Mouse (Mus musculus) lung, adult 2 months (tissue): Measurements from ENCODE around the gene Doc2g. TPM values are rescaled to one million over a fixed set of nuclear protein-coding genes. Genes with fewer than 3 reads are reported as not detected.

Experiments used
- DNase-seq: peaks from one replicate; pipeline ENCODE4 v3.0.0; 2022
- H3K4me1 ChIP-seq: fragments of 200-500 bp; 2 replicates; pipeline ENCODE4 v1.6.1; 2011; ENCODE audit warnings: low read length; ENCODE audit not compliant: control insufficient read depth, insufficient read depth
- H3K4me3 ChIP-seq: fragments of 200-500 bp; replicated peaks from 2 replicates; pipeline ENCODE3; 2011; ENCODE audit warnings: low read depth, mild to moderate bottlenecking, control low read depth, low read length; ENCODE audit errors: extremely low read depth
- CTCF ChIP-seq: fragments of 200-500 bp; IDR thresholded peaks from 2 replicates; pipeline ENCODE4 v1.5.1; 2011; ENCODE audit warnings: mild to moderate bottlenecking, low read length, control low read depth; ENCODE audit not compliant: insufficient read depth
- POLR2A ChIP-seq: fragments of 200-500 bp; IDR thresholded peaks from 2 replicates; pipeline ENCODE4 v1.6.1; 2011; ENCODE audit warnings: low read depth, mild to moderate bottlenecking, control low read depth, low read length, borderline replicate concordance; ENCODE audit errors: extremely low read depth
- WGBS: fragments of 180-500 bp; shearing (Covaris S2); methylation state at CpG from one replicate; pipeline ENCODE4 v1.1.7; 2018; 5-methylcytosine and 5-hydroxymethylcytosine counted together
- polyA plus RNA-seq: library from polyadenylated mRNA; depleted of rRNA; stranded (reverse); fragments of >200 nt; gene quantifications from 2 replicates; pipeline ENCODE4 v1.2.3, GENCODE M21; 2012

The Doc2g gene
- polyA plus RNA-seq, 1 experiment = 12.6 TPM

GRCm38 (mm10) chr19:3988066-3988465 is 15.0 kb upstream of the Doc2g start:
- Histone ChIP-seq H3K4me3 (no peak overlapping the region), H3K4me1 (peaks cover 6% of the 10 kb centered on the region)
- no peak for DNase-seq
- WGBS = 86% methylated on average over 14 of the region's 14 CpGs
- TF ChIP-seq POLR2A (no peak), CTCF (no peak)

- 90% methylated on average over 4 of the region's 4 CpGs for WGBS
- Histone ChIP-seq H3K4me1 (peaks cover 6% of the 10 kb centered on the region), H3K4me3 (no peak overlapping the region)
- DNase-seq = no peak
- TF ChIP-seq POLR2A = no peak
- TF ChIP-seq CTCF = no peak
These were observed 14.4 kb upstream of the Doc2g start for GRCm38 (mm10) chr19:3988750-3989149.

- 67% methylated on average over 6 of the region's 6 CpGs for WGBS
- Histone ChIP-seq H3K4me3 (no peak overlapping the region), H3K4me1 (peaks cover 3% of the 10 kb centered on the region)
- no peak for TF ChIP-seq POLR2A
- TF ChIP-seq CTCF = no peak
- no peak for DNase-seq
These were observed 12.3 kb upstream of the Doc2g start for GRCm38 (mm10) chr19:3990804-3991203.

GRCm38 (mm10) chr19:3991562-3991961 is 11.6 kb upstream of the Doc2g start:
- 95% methylated on average over 3 of the region's 3 CpGs for WGBS
- TF ChIP-seq POLR2A = no peak
- no peak for TF ChIP-seq CTCF
- Histone ChIP-seq H3K4me3 (no peak overlapping the region), H3K4me1 (peaks cover 2% of the 10 kb centered on the region)
- DNase-seq = no peak

GRCm38 (mm10) chr19:3991966-3992365 is 11.1 kb upstream of the Doc2g start:
- no peak for TF ChIP-seq CTCF
- no peak for TF ChIP-seq POLR2A
- DNase-seq = no peak
- WGBS = 86% methylated on average over 3 of the region's 3 CpGs
- Histone ChIP-seq H3K4me1 (no peaks in the 10 kb centered on the region; the same call in 1 of the 2 replicates), H3K4me3 (no peak overlapping the region)

- 55% methylated on average over 5 of the region's 5 CpGs for WGBS
- no peak for DNase-seq
These were observed 10.7 kb upstream of the Doc2g start, which contains the start of gene Tbx10 for GRCm38 (mm10) chr19:3992416-3992815. TSS of gene Tbx10 (plus strand) at chr19:3992752.

GRCm38 (mm10) chr19:3994932-3995331 is 8.2 kb upstream of the Doc2g start:
- Histone ChIP-seq H3K4me1 (no peaks in the 10 kb centered on the region; the same call in 1 of the 2 replicates), H3K4me3 (no peak overlapping the region)
- 50% methylated on average over 6 of the region's 6 CpGs for WGBS
- TF ChIP-seq POLR2A (no peak), CTCF (no peak)
- DNase-seq = no peak

More at GRCm38 (mm10) chr19:3992416-3992815, 10.7 kb upstream of the Doc2g start, which contains the start of gene Tbx10:
- Histone ChIP-seq H3K4me1 (no peaks in the 10 kb centered on the region; the same call in 1 of the 2 replicates), H3K4me3 (no peak within 1 kb of the TSS)
- TF ChIP-seq CTCF (no peak), POLR2A (no peak)

GRCm38 (mm10) chr19:3995505-3995904 is 7.6 kb upstream of the Doc2g start:
- TF ChIP-seq CTCF (no peak), POLR2A (no peak)
- 71% methylated on average over 3 of the region's 3 CpGs for WGBS
- DNase-seq = no peak
- H3K4me1 ChIP-seq = no peaks in the 10 kb centered on the region; the same call in 1 of the 2 replicates
- no peak overlapping the region for H3K4me3 ChIP-seq

- Histone ChIP-seq H3K4me1 (peaks cover 4% of the 10 kb centered on the region), H3K4me3 (no peak overlapping the region)
- DNase-seq = no peak
- TF ChIP-seq POLR2A = no peak
- no peak for TF ChIP-seq CTCF
- WGBS = 58% methylated on average over 7 of the region's 7 CpGs
These were observed 7.0 kb upstream of the Doc2g start for GRCm38 (mm10) chr19:3996106-3996505.

GRCm38 (mm10) chr19:3996747-3997146 is 6.4 kb upstream of the Doc2g start:
- WGBS = 86% methylated on average over 8 of the region's 8 CpGs
- TF ChIP-seq CTCF (no peak), POLR2A (no peak)
- Histone ChIP-seq H3K4me3 (no peak overlapping the region), H3K4me1 (peaks cover 5% of the 10 kb centered on the region)
- DNase-seq = no peak
